ENCODE assay signal across 12 mouse cellular contexts in genomic region chr6:149155031-149155841, GRCm38 (mm10). TPM values are rescaled to one million over a fixed set of nuclear protein-coding genes. Genes with fewer than 3 reads are reported as not detected.
A peak's percentile ranks its signal among the peaks of the same experiment; 100 is the strongest.
DNase-seq lines count a peak whose midpoint lies in the region; ATAC-seq and TF ChIP-seq lines count a peak whose summit lies in the region.
"Had no signal": no experiment of that assay in that cellular context is flagged by ENCODE, and none has a peak within 500 bp of the region (broad histone marks: within the 10 kb centered on the region; RNA-seq: fewer than 3 reads in every experiment).

No protein-coding gene starts in this region.

- no peak for TF ChIP-seq CTCF in gastrocnemius, adult 2 months (IDR thresholded peaks at IDR 0.05)
- TF ChIP-seq CTCF in lung, embryonic 14.5 days (IDR thresholded peaks at IDR 0.05; ENCODE audit: low read depth): no peak
- TF ChIP-seq CTCF in lung, adult 2 months (IDR thresholded peaks at IDR 0.05; ENCODE audit: insufficient read depth, low read length): no peak

- H3K4me1 ChIP-seq in lung, embryonic 14.5 days (ENCODE audit: insufficient read depth): peaks cover 4% of the 10 kb centered on the region; the same call in 1 of the 2 replicates
- peaks cover 3% of the 10 kb centered on the region; the same call in 1 of the 2 replicates for H3K4me1 ChIP-seq in lung, adult 2 months (ENCODE audit: control insufficient read depth, insufficient read depth, low read length)
- peaks cover 14% of the 10 kb centered on the region for H3K4me1 ChIP-seq in intestine, embryonic 16.5 days (ENCODE audit: control insufficient read depth, insufficient read depth, low read length)
- H3K4me1 ChIP-seq in midbrain, embryonic 13.5 days (replicated peaks): peaks cover 14% of the 10 kb centered on the region

- no peak overlapping the region for H3K9ac ChIP-seq in lung, embryonic 14.5 days
- no peak overlapping the region for H3K9ac ChIP-seq in intestine, embryonic 16.5 days (ENCODE audit: low read depth, low read length)
- no peak overlapping the region for H3K9ac ChIP-seq in midbrain, embryonic 13.5 days (replicated peaks)

- ATAC-seq in lung, embryonic 14.5 days (ENCODE audit: insufficient read depth): no peak; the same call in 1 of the 2 replicates
- ATAC-seq in intestine, embryonic 16.5 days: peak; percentile 83
- ATAC-seq in midbrain, embryonic 13.5 days: no peak
- no peak for ATAC-seq in inflammation-experienced regulatory T-cells, adult 6 months

- no peak overlapping the region for H3K27ac ChIP-seq in gastrocnemius, adult 2 months
- H3K27ac ChIP-seq in lung, embryonic 14.5 days (ENCODE audit: low read depth): peak overlapping the region; percentile 44
- H3K27ac ChIP-seq in intestine, embryonic 16.5 days (ENCODE audit: low read length): peak overlapping the region; percentile 59
- peak overlapping the region; percentile 40 for H3K27ac ChIP-seq in midbrain, embryonic 13.5 days

- no peak overlapping the region for H3K4me3 ChIP-seq in gastrocnemius, adult 2 months
- H3K4me3 ChIP-seq in lung, embryonic 14.5 days (ENCODE audit: low read depth, low read length): no peak overlapping the region
- H3K4me3 ChIP-seq in lung, adult 2 months (replicated peaks; ENCODE audit: extremely low read depth, low read depth, low read length): no peak overlapping the region
- no peak overlapping the region for H3K4me3 ChIP-seq in intestine, embryonic 16.5 days (ENCODE audit: low read length)
- no peak overlapping the region for H3K4me3 ChIP-seq in midbrain, embryonic 13.5 days (replicated peaks)

- 30% methylated on average over 3 of the region's 3 CpGs for WGBS in lung, embryonic 14.5 days
- 45% methylated on average over 3 of the region's 3 CpGs for WGBS in lung, adult 2 months
- WGBS in intestine, embryonic 16.5 days: 37% methylated on average over 3 of the region's 3 CpGs
- WGBS in midbrain, embryonic 13.5 days: 81% methylated on average over 3 of the region's 3 CpGs

- H3K27me3 ChIP-seq in lung, embryonic 14.5 days (ENCODE audit: insufficient read depth, low read length): no peaks in the 10 kb centered on the region
- no peaks in the 10 kb centered on the region for H3K27me3 ChIP-seq in intestine, embryonic 16.5 days (replicated peaks; ENCODE audit: control insufficient read depth, insufficient read depth, low read length)
- no peaks in the 10 kb centered on the region for H3K27me3 ChIP-seq in midbrain, embryonic 13.5 days

- intact Hi-C loops in gastrocnemius, adult 2 months (cut with DNase I): no loop called here

- peaks cover 20% of the 10 kb centered on the region for H3K36me3 ChIP-seq in lung, embryonic 14.5 days (ENCODE audit: insufficient read depth)
- peaks cover 5% of the 10 kb centered on the region; the same call in 1 of the 2 replicates for H3K36me3 ChIP-seq in intestine, embryonic 16.5 days (ENCODE audit: control insufficient read depth, insufficient read depth, low read length)
- peaks cover 49% of the 10 kb centered on the region for H3K36me3 ChIP-seq in midbrain, embryonic 13.5 days

- no peak overlapping the region for H3K4me2 ChIP-seq in lung, embryonic 14.5 days
- no peak overlapping the region for H3K4me2 ChIP-seq in intestine, embryonic 16.5 days (ENCODE audit: low read depth, low read length)
- H3K4me2 ChIP-seq in midbrain, embryonic 13.5 days (replicated peaks): no peak overlapping the region

- H3K9me3 ChIP-seq in lung, embryonic 14.5 days (ENCODE audit: low read depth, low read length): no peaks in the 10 kb centered on the region
- H3K9me3 ChIP-seq in intestine, embryonic 16.5 days (ENCODE audit: control insufficient read depth, low read length): no peaks in the 10 kb centered on the region
- no peaks in the 10 kb centered on the region for H3K9me3 ChIP-seq in midbrain, embryonic 13.5 days

- DNase-seq in gastrocnemius, adult 2 months: peak; percentile 25
- no peak for DNase-seq in gastrocnemius, postnatal 4 days (ENCODE audit: low spot score in 2 of 2)
- DNase-seq in lung, embryonic 14.5 days: no peak
- DNase-seq in lung, adult 2 months: no peak
- DNase-seq in gastrocnemius, adult 18-20 months (ENCODE audit: low spot score): no peak
- DNase-seq: lung, adult 18-20 months; right cerebral cortex, adult 18-20 months had no signal

- no peak for TF ChIP-seq POLR2A in lung, adult 2 months (IDR thresholded peaks at IDR 0.05; ENCODE audit: borderline replicate concordance, extremely low read depth, low read depth, low read length)

RNA-seq across cellular contexts. Expression of gene Etfbkmt, which starts 15.6 kb away (rescaled TPM):
- 10 to 100 TPM; 13.7 to 14.8 TPM for total RNA-seq in gastrocnemius, adult 2 months (2021)
- total RNA-seq in gastrocnemius, postnatal 4 days (2021): 1 to 10 TPM; 8.0 to 9.0 TPM
- 13.7 and 15.6 TPM in 2 replicates for polyA plus RNA-seq in lung, embryonic 14.5 days (2014; fragmentation: Nextera tagmentation; extraction: Ambion mirVana)
- 11.8 and 16.3 TPM in 2 replicates for polyA plus RNA-seq in lung, adult 2 months (2012; rRNA removed)
- 16.1 and 17.1 TPM in 2 replicates for polyA plus RNA-seq in intestine, embryonic 16.5 days (2015; fragmentation: Nextera tagmentation; extraction: Ambion mirVana)
- polyA plus RNA-seq in midbrain, embryonic 13.5 days (2015; fragmentation: Nextera tagmentation; extraction: Ambion mirVana): 6.4 and 6.9 TPM in 2 replicates
- polyA plus RNA-seq in inflammation-experienced regulatory T-cells, adult 6 months (2017; shearing (Covaris generic)): 10 to 100 TPM; 42.0 to 73.9 (median 68.8) TPM
- total RNA-seq in gastrocnemius, adult 18-20 months (2021): 10 to 100 TPM in 1 of 2 experiments, 1 to 10 TPM in 1; 9.5 to 13.0 TPM

RNA-seq across cellular contexts. Expression of gene Gm10203, which starts 25.3 kb away (rescaled TPM):
- not detected for total RNA-seq in gastrocnemius, adult 2 months (2021)
- not detected for total RNA-seq in gastrocnemius, postnatal 4 days (2021)
- polyA plus RNA-seq in lung, embryonic 14.5 days (2014; fragmentation: Nextera tagmentation; extraction: Ambion mirVana): not detected in 2 replicates
- not detected in 2 replicates for polyA plus RNA-seq in lung, adult 2 months (2012; rRNA removed)
- not detected in 2 replicates for polyA plus RNA-seq in intestine, embryonic 16.5 days (2015; fragmentation: Nextera tagmentation; extraction: Ambion mirVana)
- polyA plus RNA-seq in midbrain, embryonic 13.5 days (2015; fragmentation: Nextera tagmentation; extraction: Ambion mirVana): not detected in 2 replicates
- polyA plus RNA-seq in inflammation-experienced regulatory T-cells, adult 6 months (2017; shearing (Covaris generic)): not detected
- total RNA-seq in gastrocnemius, adult 18-20 months (2021): not detected
- total RNA-seq: heart, postnatal 25 days had no signal
- polyA plus RNA-seq: testis, adult 2 months had no signal

RNA-seq across cellular contexts. Expression of gene Amn1, which starts 33.3 kb away (rescaled TPM):
- 10 to 100 TPM; 12.5 to 16.2 TPM for total RNA-seq in gastrocnemius, adult 2 months (2021)
- 10 to 100 TPM; 13.6 to 15.8 TPM for total RNA-seq in gastrocnemius, postnatal 4 days (2021)
- 28.2 and 30.2 TPM in 2 replicates for polyA plus RNA-seq in lung, embryonic 14.5 days (2014; fragmentation: Nextera tagmentation; extraction: Ambion mirVana)
- 9.9 and 10.7 TPM in 2 replicates for polyA plus RNA-seq in lung, adult 2 months (2012; rRNA removed)
- polyA plus RNA-seq in intestine, embryonic 16.5 days (2015; fragmentation: Nextera tagmentation; extraction: Ambion mirVana): 20.4 and 21.7 TPM in 2 replicates
- polyA plus RNA-seq in midbrain, embryonic 13.5 days (2015; fragmentation: Nextera tagmentation; extraction: Ambion mirVana): 119 and 126 TPM in 2 replicates
- polyA plus RNA-seq in inflammation-experienced regulatory T-cells, adult 6 months (2017; shearing (Covaris generic)): 10 to 100 TPM; 24.8 to 29.4 (median 25.4) TPM
- total RNA-seq in gastrocnemius, adult 18-20 months (2021): 10 to 100 TPM; 13.4 to 15.6 TPM

RNA-seq across cellular contexts. Expression of gene Dennd5b, which starts 53.8 kb away (rescaled TPM):
- 1 to 10 TPM; 4.8 to 9.1 TPM for total RNA-seq in gastrocnemius, adult 2 months (2021)
- 10 to 100 TPM; 16.9 to 21.1 TPM for total RNA-seq in gastrocnemius, postnatal 4 days (2021)
- polyA plus RNA-seq in lung, embryonic 14.5 days (2014; fragmentation: Nextera tagmentation; extraction: Ambion mirVana): 6.7 and 9.8 TPM in 2 replicates
- 4.8 and 10.8 TPM in 2 replicates for polyA plus RNA-seq in lung, adult 2 months (2012; rRNA removed)
- 7.4 and 9.1 TPM in 2 replicates for polyA plus RNA-seq in intestine, embryonic 16.5 days (2015; fragmentation: Nextera tagmentation; extraction: Ambion mirVana)
- polyA plus RNA-seq in midbrain, embryonic 13.5 days (2015; fragmentation: Nextera tagmentation; extraction: Ambion mirVana): 17.4 and 19.2 TPM in 2 replicates
- under 1 TPM; 0.23 to 0.66 (median 0.57) TPM for polyA plus RNA-seq in inflammation-experienced regulatory T-cells, adult 6 months (2017; shearing (Covaris generic))
- total RNA-seq in gastrocnemius, adult 18-20 months (2021): 10 to 100 TPM in 1 of 2 experiments, 1 to 10 TPM in 1; 5.9 to 12.4 TPM
